9 mouse cellular contexts compared by ENCODE assay signal in genomic region chr12:111271966-111272365, GRCm38 (mm10). TPM values are rescaled to one million over a fixed set of nuclear protein-coding genes. Genes with fewer than 3 reads are reported as not detected.
DNase-seq lines count a peak whose midpoint lies in the region; ATAC-seq and TF ChIP-seq lines count a peak whose summit lies in the region.
"Had no signal": no experiment of that assay in that cellular context is flagged by ENCODE, and none has a peak within 500 bp of the region (broad histone marks: within the 10 kb centered on the region; RNA-seq: fewer than 3 reads in every experiment).

No protein-coding gene starts in this region.

- H3K9me3 ChIP-seq in forebrain, embryonic 10.5 days, result no peaks in the 10 kb centered on the region
- no peaks in the 10 kb centered on the region for H3K9me3 ChIP-seq in forebrain, embryonic 13.5 days (replicated peaks)
- H3K9me3 ChIP-seq in kidney, embryonic 14.5 days (ENCODE audit: control insufficient read depth, low read length), result no peaks in the 10 kb centered on the region
- no peaks in the 10 kb centered on the region for H3K9me3 ChIP-seq in intestine, postnatal 0 days (ENCODE audit: control insufficient read depth)

- no peak overlapping the region for H3K9ac ChIP-seq in forebrain, embryonic 13.5 days
- no peak overlapping the region for H3K9ac ChIP-seq in kidney, embryonic 14.5 days (ENCODE audit: low read depth, low read length)
- H3K9ac ChIP-seq in intestine, postnatal 0 days (ENCODE audit: low read depth, low read length), result peak overlapping the region; percentile 51; the same call in 1 of the 2 replicates

- peaks cover 95% of the 10 kb centered on the region for H3K27me3 ChIP-seq in forebrain, embryonic 10.5 days (ENCODE audit: poor library complexity, severe bottlenecking)
- H3K27me3 ChIP-seq in forebrain, embryonic 13.5 days, result peaks cover 83% of the 10 kb centered on the region
- peaks cover 74% of the 10 kb centered on the region for H3K27me3 ChIP-seq in kidney, embryonic 14.5 days (ENCODE audit: control insufficient read depth, insufficient read depth, low read length)
- peaks cover 47% of the 10 kb centered on the region for H3K27me3 ChIP-seq in intestine, postnatal 0 days (replicated peaks; ENCODE audit: control insufficient read depth, insufficient read depth, low read length)

- WGBS in forebrain, embryonic 10.5 days, result 24% methylated on average over 8 of the region's 8 CpGs
- WGBS in forebrain, embryonic 13.5 days, result 19% methylated on average over 8 of the region's 8 CpGs
- WGBS in kidney, embryonic 14.5 days, result 23% methylated on average over 8 of the region's 8 CpGs
- 18% methylated on average over 8 of the region's 8 CpGs for WGBS in intestine, postnatal 0 days

- no peak for ATAC-seq in forebrain, embryonic 13.5 days
- ATAC-seq in kidney, embryonic 14.5 days (ENCODE audit: low FRiP score, low TSS enrichment), result no peak
- ATAC-seq in intestine, postnatal 0 days, result no peak
- ATAC-seq: forebrain, embryonic 16.5 days had no signal

- TF ChIP-seq CTCF in intestine, postnatal 0 days (IDR thresholded peaks at IDR 0.05; ENCODE audit: low read depth), result no peak

- no peak overlapping the region; the same call in 1 of the 2 replicates for H3K4me2 ChIP-seq in forebrain, embryonic 13.5 days
- H3K4me2 ChIP-seq in kidney, embryonic 14.5 days (replicated peaks; ENCODE audit: low read depth, low read length), result peak overlapping the region; percentile 29; the same call in 1 of the 2 replicates
- H3K4me2 ChIP-seq in intestine, postnatal 0 days (replicated peaks; ENCODE audit: low read depth), result peak overlapping the region; percentile 73

- no peak overlapping the region for H3K27ac ChIP-seq in forebrain, embryonic 10.5 days
- H3K27ac ChIP-seq in forebrain, embryonic 13.5 days, result no peak overlapping the region
- no peak overlapping the region for H3K27ac ChIP-seq in kidney, embryonic 14.5 days (ENCODE audit: low read depth, low read length)
- no peak overlapping the region for H3K27ac ChIP-seq in intestine, postnatal 0 days (ENCODE audit: low read depth, low read length)

- 0 out of 2 replicates have a peak, but pooled peaks cover 6% of the 10 kb centered on the region for H3K36me3 ChIP-seq in forebrain, embryonic 10.5 days (replicated peaks)
- no peaks in the 10 kb centered on the region for H3K36me3 ChIP-seq in forebrain, embryonic 13.5 days (ENCODE audit: poor library complexity, severe bottlenecking)
- no peaks in the 10 kb centered on the region for H3K36me3 ChIP-seq in kidney, embryonic 14.5 days (ENCODE audit: control insufficient read depth, insufficient read depth, low read length)
- peaks cover 34% of the 10 kb centered on the region for H3K36me3 ChIP-seq in intestine, postnatal 0 days (ENCODE audit: control insufficient read depth, insufficient read depth)

- H3K4me3 ChIP-seq in forebrain, embryonic 10.5 days, result peak overlapping the region; percentile 25
- H3K4me3 ChIP-seq in forebrain, embryonic 13.5 days, result no peak overlapping the region
- peak overlapping the region; percentile 23 for H3K4me3 ChIP-seq in kidney, embryonic 14.5 days (ENCODE audit: low read length)
- H3K4me3 ChIP-seq in intestine, postnatal 0 days (ENCODE audit: low read depth, low read length), result peak overlapping the region; percentile 50

- peaks cover 53% of the 10 kb centered on the region for H3K4me1 ChIP-seq in forebrain, embryonic 10.5 days
- H3K4me1 ChIP-seq in forebrain, embryonic 13.5 days, result peaks cover 21% of the 10 kb centered on the region
- H3K4me1 ChIP-seq in kidney, embryonic 14.5 days (ENCODE audit: control insufficient read depth, insufficient read depth, low read length), result peaks cover 22% of the 10 kb centered on the region
- 0 out of 2 replicates have a peak, but pooled peaks cover 8% of the 10 kb centered on the region for H3K4me1 ChIP-seq in intestine, postnatal 0 days (replicated peaks; ENCODE audit: control insufficient read depth, insufficient read depth, low read length)

- DNase-seq in forebrain, embryonic 10.5 days (ENCODE audit: extremely low spot score, low spot score), result no peak
- DNase-seq in kidney, postnatal 25 days, result no peak
- DNase-seq in ES-CJ7 (ENCODE audit: low read depth, low spot score), result peak; percentile 65
- no peak for DNase-seq in cerebellum, postnatal 25 days
- no peak for DNase-seq in right cerebral cortex, adult 18-20 months

RNA-seq across cellular contexts. Expression of gene Amn, which starts 1.1 kb away (rescaled TPM):
- polyA plus RNA-seq in forebrain, embryonic 10.5 days (2016; fragmentation: Nextera tagmentation; extraction: Ambion mirVana), result 0.21 and 0.45 TPM in 2 replicates
- polyA plus RNA-seq in forebrain, embryonic 13.5 days (2015; fragmentation: Nextera tagmentation; extraction: Ambion mirVana), result 0.76 and 0.98 TPM in 2 replicates
- 7.8 and 14.5 TPM in 2 replicates for polyA plus RNA-seq in kidney, embryonic 14.5 days (2014; fragmentation: Nextera tagmentation; extraction: Ambion mirVana)
- 528 and 608 TPM in 2 replicates for polyA plus RNA-seq in intestine, postnatal 0 days (2015; fragmentation: Nextera tagmentation; extraction: Ambion mirVana)

Comparison
In these comparisons a context has a peak if more than half of its experiments do, and no peak if none do; other contexts are left out.
1. RNA of gene Amn, which starts 1.1 kb away (polyA plus RNA-seq): 528 to 608 TPM in intestine, postnatal 0 days; 7.8 to 14.5 TPM in kidney, embryonic 14.5 days, 0.76 to 0.98 TPM in forebrain, embryonic 13.5 days and 0.21 to 0.45 TPM in forebrain, embryonic 10.5 days; every median in the first group is over 10 times any median in the second.